Mouse (Mus musculus) olfactory bulb, adult 2 months (tissue): ENCODE data around the gene Rfwd3. TPM values are rescaled to one million over a fixed set of nuclear protein-coding genes. Genes with fewer than 3 reads are reported as not detected.
"Not testable (repeated sequence)": the region's sequence is repeated elsewhere in the genome, so short reads cannot be mapped to it uniquely, and the experiment has no call there.

Source experiments
- H3K27ac ChIP-seq: fragments of 200-500 bp; 2 replicates; pipeline ENCODE4 v1.5.1; 2012; ENCODE audit warnings: low read depth, low read length; ENCODE audit not compliant: insufficient read depth
- H3K4me1 ChIP-seq: fragments of 200-500 bp; 2 replicates; pipeline ENCODE4 v1.6.1; 2012; ENCODE audit warnings: low read length; ENCODE audit not compliant: control insufficient read depth, insufficient read depth
- H3K4me3 ChIP-seq: fragments of 200-500 bp; 2 replicates; pipeline ENCODE4 v1.5.1; 2012; ENCODE audit warnings: mild to moderate bottlenecking, low read depth, low read length, moderate library complexity; ENCODE audit not compliant: insufficient read depth
- CTCF ChIP-seq: fragments of 200-500 bp; IDR thresholded peaks from 2 replicates; pipeline ENCODE4 v1.5.1; 2012; ENCODE audit warnings: low read depth, mild to moderate bottlenecking, low read length, moderate library complexity; ENCODE audit not compliant: insufficient read depth
- POLR2A ChIP-seq: fragments of 200-500 bp; IDR thresholded peaks from 2 replicates; pipeline ENCODE4 v1.6.1; 2012; ENCODE audit warnings: mild to moderate bottlenecking, low read depth, low read length, moderate library complexity; ENCODE audit not compliant: insufficient read depth
- WGBS: fragments of 180-500 bp; shearing (Covaris S2); methylation state at CpG from one replicate; pipeline ENCODE4 v1.1.7; 2018; 5-methylcytosine and 5-hydroxymethylcytosine counted together
- polyA plus RNA-seq: library from polyadenylated mRNA; stranded (reverse); fragments of >200 nt; gene quantifications from 2 replicates; pipeline ENCODE4 v1.2.4, GENCODE M21; 2012; ENCODE audit warnings: low replicate concordance; ENCODE audit not compliant: missing spikeins, insufficient read depth, insufficient read length

Rfwd3 gene
- polyA plus RNA-seq, 1 experiment, result not detected

GRCm38 (mm10) chr8:111298011-111298410 is 2.0 kb downstream of the Rfwd3 start:
- no peak for TF ChIP-seq CTCF
- no peak for TF ChIP-seq POLR2A
- Histone ChIP-seq H3K4me3 (no peak overlapping the region), H3K27ac (no peak overlapping the region), H3K4me1 (no peaks in the 10 kb centered on the region)
- WGBS, result 83% methylated on average over 1 of the region's 1 CpGs

- WGBS, result 90% methylated on average over 7 of the region's 7 CpGs
- H3K4me1 ChIP-seq, result no peaks in the 10 kb centered on the region
- no peak overlapping the region for H3K27ac ChIP-seq
- H3K4me3 ChIP-seq, result no peak overlapping the region
- TF ChIP-seq POLR2A, result no peak
- TF ChIP-seq CTCF, result no peak
These were observed 8.3 kb downstream of the Rfwd3 start for GRCm38 (mm10) chr8:111291733-111292132.

DNA sequence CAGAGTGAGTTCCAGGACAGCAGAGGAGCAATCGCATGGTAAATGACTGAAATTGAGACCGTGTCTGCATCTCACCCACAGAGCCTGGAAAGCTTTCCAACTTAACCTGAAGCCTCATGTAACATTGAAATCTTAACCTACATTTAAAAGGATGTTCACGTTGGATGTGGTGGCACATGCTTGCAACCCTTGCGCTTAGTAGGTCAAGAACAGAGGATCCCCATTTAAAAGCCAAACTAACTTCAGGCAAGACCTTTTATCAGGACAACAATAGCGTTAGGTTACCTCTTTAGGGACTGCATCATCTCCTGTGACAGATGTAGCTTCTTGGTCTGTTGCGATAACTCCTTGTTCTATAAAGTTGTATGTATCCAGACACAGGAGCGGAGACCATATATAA is 9.4 kb downstream of the Rfwd3 start:
- 98% methylated on average over 7 of the region's 7 CpGs for WGBS
- Histone ChIP-seq H3K4me1 (no peaks in the 10 kb centered on the region), H3K4me3 (no peak overlapping the region), H3K27ac (no peak overlapping the region)
- TF ChIP-seq POLR2A (no peak), CTCF (no peak)

- TF ChIP-seq CTCF, result no peak
- no peak for TF ChIP-seq POLR2A
- H3K4me3 ChIP-seq, result no peak overlapping the region
- 96% methylated on average over 4 of the region's 4 CpGs for WGBS
- H3K27ac ChIP-seq, result no peak overlapping the region
- H3K4me1 ChIP-seq, result no peaks in the 10 kb centered on the region
These were observed 14.4 kb downstream of the Rfwd3 start for GRCm38 (mm10) chr8:111285603-111286002.

- H3K4me3 ChIP-seq, result no peak overlapping the region
- no peak for TF ChIP-seq POLR2A
- no peak for TF ChIP-seq CTCF
- no peak overlapping the region for H3K27ac ChIP-seq
- H3K4me1 ChIP-seq, result no peaks in the 10 kb centered on the region
- WGBS, result 84% methylated on average over 3 of the region's 3 CpGs
These were observed 17.9 kb downstream of the Rfwd3 start for GRCm38 (mm10) chr8:111282093-111282492.

- H3K27ac ChIP-seq, result no peak overlapping the region
- no peak overlapping the region for H3K4me3 ChIP-seq
- no peaks in the 10 kb centered on the region for H3K4me1 ChIP-seq
- WGBS, result 77% methylated on average over 2 of the region's 2 CpGs
- TF ChIP-seq POLR2A, result no peak
- TF ChIP-seq CTCF, result no peak
These were observed 31.7 kb downstream of the Rfwd3 start for GRCm38 (mm10) chr8:111268277-111268676.

- H3K4me1 ChIP-seq, H3K4me3 ChIP-seq, H3K27ac ChIP-seq: not testable (repeated sequence)
- WGBS, result 79% methylated on average over 7 of the region's 7 CpGs
These were observed 33.9 kb downstream of the Rfwd3 start for GRCm38 (mm10) chr8:111266161-111266560.

- Histone ChIP-seq H3K4me1 (no peaks in the 10 kb centered on the region), H3K27ac (no peak overlapping the region), H3K4me3 (no peak overlapping the region)
- TF ChIP-seq POLR2A, result no peak
- no peak for TF ChIP-seq CTCF
- 83% methylated on average over 2 of the region's 2 CpGs for WGBS
These were observed 35.3 kb downstream of the Rfwd3 start for GRCm38 (mm10) chr8:111264693-111265220.

GRCm38 (mm10) chr8:111261981-111262381 is 38.0 kb downstream of the Rfwd3 start:
- 78% methylated on average over 4 of the region's 4 CpGs for WGBS
- Histone ChIP-seq H3K27ac (no peak overlapping the region), H3K4me3 (no peak overlapping the region), H3K4me1 (no peaks in the 10 kb centered on the region)
- TF ChIP-seq POLR2A (no peak), CTCF (no peak)

DNA sequence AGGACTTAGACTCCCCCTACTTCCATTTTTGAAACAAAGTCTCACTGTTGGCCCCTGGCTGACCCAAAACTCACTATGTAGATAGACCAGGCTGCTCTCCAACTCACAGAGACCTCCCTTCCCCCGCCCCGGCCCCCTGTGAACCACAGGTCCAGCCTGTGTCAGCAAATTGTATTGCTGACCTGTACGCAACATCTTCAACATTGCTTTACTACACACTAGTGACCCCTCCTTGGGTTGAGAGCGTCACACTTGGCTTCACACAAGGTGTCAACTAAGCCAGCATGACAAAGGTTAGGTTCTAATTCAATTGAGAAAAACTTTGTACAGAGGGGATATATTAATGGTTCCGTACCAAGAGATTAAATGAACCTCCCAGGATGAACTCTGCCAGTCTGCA is 39.8 kb downstream of the Rfwd3 start:
- Histone ChIP-seq H3K4me3 (no peak overlapping the region), H3K27ac (no peak overlapping the region), H3K4me1 (no peaks in the 10 kb centered on the region)
- 97% methylated on average over 5 of the region's 5 CpGs for WGBS
- TF ChIP-seq CTCF (no peak), POLR2A (no peak)
